Mouse (Mus musculus) olfactory bulb, adult 2 months (tissue): ENCODE data around the gene Pou3f1.

Experiments used
- CTCF ChIP-seq: fragments of 200-500 bp; IDR thresholded peaks from 2 replicates; pipeline ENCODE4 v1.5.1; 2012; ENCODE audit warnings: low read depth, mild to moderate bottlenecking, low read length, moderate library complexity; ENCODE audit not compliant: insufficient read depth
- POLR2A ChIP-seq: fragments of 200-500 bp; IDR thresholded peaks from 2 replicates; pipeline ENCODE4 v1.6.1; 2012; ENCODE audit warnings: mild to moderate bottlenecking, low read depth, low read length, moderate library complexity; ENCODE audit not compliant: insufficient read depth

- TF ChIP-seq CTCF: no peak
- TF ChIP-seq POLR2A: no peak
Observed at GRCm38 (mm10) chr4:124647909-124648308, 8.7 kb upstream of the Pou3f1 start.
